Mouse (Mus musculus): ENCODE results near the gene Chrdl2.
"Not testable (repeated sequence)": the region's sequence is repeated elsewhere in the genome, so short reads cannot be mapped to it uniquely, and the experiment has no call there.

The Chrdl2 gene

GRCm38 (mm10) chr7:100034815-100035463, 29.0 kb downstream of the Chrdl2 start:
- DNase-seq (ENCODE audit: low read depth, low spot score), result no peak

GRCm38 (mm10) chr7:100036050-100036449, 30.1 kb downstream of the Chrdl2 start:
- DNase-seq (ENCODE audit: low read depth, low spot score), result no peak

- no peak for DNase-seq (ENCODE audit: low read depth, low spot score)
Measured at GRCm38 (mm10) chr7:100036495-100036894, 30.5 kb downstream of the Chrdl2 start.

GRCm38 (mm10) chr7:100042120-100042519, 36.1 kb downstream of the Chrdl2 start:
- no peak for DNase-seq (ENCODE audit: low read depth, low spot score)

GRCm38 (mm10) chr7:100043096-100043495, 37.1 kb downstream of the Chrdl2 start:
- no peak for DNase-seq (ENCODE audit: low read depth, low spot score)

- DNase-seq (ENCODE audit: low read depth, low spot score), result no peak
Measured at GRCm38 (mm10) chr7:100043605-100044031, 37.6 kb downstream of the Chrdl2 start.

GRCm38 (mm10) chr7:100046486-100046885, 40.5 kb downstream of the Chrdl2 start:
- peak; percentile 12 for DNase-seq (ENCODE audit: low read depth, low spot score)

GRCm38 (mm10) chr7:100051904-100052303, 45.9 kb downstream of the Chrdl2 start:
- DNase-seq (ENCODE audit: low read depth, low spot score), result no peak

GRCm38 (mm10) chr7:100052991-100053390, 47.0 kb downstream of the Chrdl2 start:
- not testable (repeated sequence) for DNase-seq (ENCODE audit: low read depth, low spot score)

- DNase-seq (ENCODE audit: low read depth, low spot score), result no peak
Measured at GRCm38 (mm10) chr7:100073959-100074358, 68.0 kb downstream of the Chrdl2 start.

- no peak for DNase-seq (ENCODE audit: low read depth, low spot score)
Measured at GRCm38 (mm10) chr7:100076296-100076695, 70.3 kb downstream of the Chrdl2 start.

- DNase-seq (ENCODE audit: low read depth, low spot score), result no peak
Measured at GRCm38 (mm10) chr7:100077071-100077470, 71.1 kb downstream of the Chrdl2 start.

GRCm38 (mm10) chr7:100080087-100080781, 74.3 kb downstream of the Chrdl2 start:
- no peak for DNase-seq (ENCODE audit: low read depth, low spot score)

- no peak for DNase-seq (ENCODE audit: low read depth, low spot score)
Measured at GRCm38 (mm10) chr7:100082836-100083235, 76.9 kb downstream of the Chrdl2 start.

GRCm38 (mm10) chr7:100083812-100084211, 77.8 kb downstream of the Chrdl2 start:
- DNase-seq (ENCODE audit: low read depth, low spot score), result no peak
